Mouse (Mus musculus) kidney, adult 11 months (tissue): Measurements from ENCODE around the gene Scg5.

Source experiments
- DNase-seq: peaks from one replicate; pipeline ENCODE4 v3.0.0; 2022

The Scg5 gene

GRCm38 (mm10) chr2:113828943-113829882, at the start of gene Scg5:
Gene Scg5 (minus strand): TSS chr2:113829121.
- DNase-seq = peak; percentile 72

- no peak for DNase-seq
These were observed 41.2 kb upstream of the Scg5 start for GRCm38 (mm10) chr2:113870115-113870514.

- no peak for DNase-seq
These were observed 39.5 kb upstream of the Scg5 start for GRCm38 (mm10) chr2:113868404-113868803.

GRCm38 (mm10) chr2:113866155-113866554, 37.2 kb upstream of the Scg5 start:
- DNase-seq = no peak

DNA sequence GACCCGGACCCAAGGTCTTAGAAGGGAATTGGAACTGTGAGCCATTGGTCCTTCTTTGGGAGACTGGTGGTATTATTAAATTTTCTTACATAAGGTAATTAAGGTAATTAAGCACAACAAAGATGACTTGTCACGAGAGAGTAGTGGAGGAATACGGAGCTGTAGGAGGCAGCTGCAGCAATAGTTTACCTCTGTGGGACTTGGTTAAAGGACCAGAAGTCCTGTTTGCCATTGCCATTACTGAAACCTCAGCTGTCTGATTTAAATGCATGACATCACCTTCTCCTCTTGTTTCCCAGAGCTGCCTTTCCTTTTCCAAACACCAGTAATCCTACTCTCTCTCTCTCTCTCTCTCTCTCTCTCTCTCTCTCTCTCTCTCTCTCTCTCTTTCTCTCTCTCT, 20.2 kb upstream of the Scg5 start:
- DNase-seq = no peak

- DNase-seq = peak; percentile 89
These were observed 19.6 kb upstream of the Scg5 start, which contains the start of gene Arhgap11a for GRCm38 (mm10) chr2:113848245-113849121. Gene Arhgap11a (minus strand): TSS chr2:113848661.

DNA sequence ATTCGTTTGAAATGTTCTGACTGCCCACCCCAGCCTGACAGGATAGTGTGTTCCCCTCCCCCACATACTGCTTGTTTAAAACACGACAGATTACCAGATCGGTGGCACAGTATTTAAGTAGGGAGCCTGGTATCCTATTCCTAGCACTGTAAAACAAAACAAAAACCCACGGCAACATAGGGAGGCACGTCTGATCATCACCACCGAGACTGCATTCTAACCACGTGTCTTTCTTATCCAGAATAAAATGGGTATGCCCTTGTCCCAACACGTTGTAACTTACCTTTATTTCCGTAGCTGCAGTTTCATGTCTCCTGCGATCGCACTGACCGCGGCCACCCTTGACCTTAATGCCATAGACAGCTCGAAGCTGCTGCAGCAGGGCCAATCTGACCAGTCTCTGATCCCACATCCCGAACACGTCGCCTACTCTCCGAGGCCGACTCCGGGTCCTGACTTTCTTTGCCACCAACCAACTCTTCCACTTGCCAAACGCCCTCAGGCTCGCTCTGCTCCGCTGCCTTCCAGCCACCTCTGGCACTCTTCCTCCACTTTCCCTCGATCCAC, 18.8 kb upstream of the Scg5 start:
- DNase-seq = no peak

GRCm38 (mm10) chr2:113845081-113845480, 16.2 kb upstream of the Scg5 start:
- no peak for DNase-seq

GRCm38 (mm10) chr2:113841656-113842437, 12.9 kb upstream of the Scg5 start:
- no peak for DNase-seq

DNA sequence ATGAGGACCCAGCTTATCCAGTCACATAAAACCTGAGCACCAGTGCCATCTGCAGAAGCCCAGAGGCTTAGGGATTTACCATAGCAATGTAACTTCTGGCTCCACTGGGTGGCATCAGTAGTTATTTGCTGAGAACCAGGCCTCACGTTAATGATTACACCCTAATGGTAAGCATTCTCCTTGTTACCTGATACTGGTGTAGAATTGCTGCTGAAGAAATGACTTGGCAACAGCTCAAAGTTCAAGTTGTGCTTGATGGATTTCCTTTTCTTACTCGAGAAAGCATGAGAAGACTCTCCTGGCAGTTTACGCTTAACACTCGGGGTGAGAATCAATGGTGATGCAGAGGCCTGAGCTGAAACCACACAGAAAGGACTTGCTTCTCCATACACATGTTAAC, 10.6 kb upstream of the Scg5 start:
- DNase-seq = peak; percentile 73

- DNase-seq = peak; percentile 0
These were observed 6.3 kb upstream of the Scg5 start for GRCm38 (mm10) chr2:113835219-113835618.

DNA sequence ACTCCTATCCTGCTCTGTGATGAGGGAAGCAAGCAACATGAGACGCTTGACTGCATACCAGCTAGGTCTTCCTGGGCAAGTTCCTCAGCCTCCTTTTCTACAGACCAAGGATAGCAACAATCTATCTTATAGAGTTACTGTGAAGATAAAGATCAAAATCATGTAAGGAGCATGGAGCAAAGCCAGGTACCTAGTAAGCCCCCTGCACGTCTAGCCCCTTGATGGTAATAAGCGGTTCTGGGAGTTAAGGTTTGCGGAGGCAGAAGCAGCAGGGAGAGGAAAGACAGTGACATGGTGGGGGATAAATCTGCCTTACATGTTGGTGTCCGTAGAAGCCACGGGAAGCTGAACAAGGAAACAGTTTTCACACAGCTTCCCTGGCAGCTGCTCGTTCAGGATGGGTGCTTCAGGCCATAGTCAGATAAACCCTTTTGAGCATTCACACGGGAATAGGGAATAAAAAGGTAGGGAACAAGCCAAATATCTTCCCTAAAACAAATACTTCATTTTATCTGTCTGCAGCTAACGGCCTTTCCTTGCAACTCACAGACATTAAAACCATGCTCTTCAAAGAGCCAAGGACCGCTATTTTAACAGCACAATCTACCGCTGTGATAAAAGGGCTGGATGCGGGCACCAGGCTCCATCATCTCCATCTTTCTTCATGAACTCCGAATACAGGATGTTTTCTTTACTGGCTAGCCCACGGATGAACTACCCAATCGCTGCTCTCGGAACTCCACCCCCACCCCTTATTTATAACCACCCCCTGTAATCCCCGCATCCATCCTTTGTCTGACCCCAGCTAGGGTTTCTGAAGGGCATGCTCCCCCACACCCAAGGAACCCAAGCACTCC, 607 bp downstream of the Scg5 start:
- no peak for DNase-seq

- no peak for DNase-seq
These were observed 5.0 kb downstream of the Scg5 start for GRCm38 (mm10) chr2:113823909-113824308.

DNA sequence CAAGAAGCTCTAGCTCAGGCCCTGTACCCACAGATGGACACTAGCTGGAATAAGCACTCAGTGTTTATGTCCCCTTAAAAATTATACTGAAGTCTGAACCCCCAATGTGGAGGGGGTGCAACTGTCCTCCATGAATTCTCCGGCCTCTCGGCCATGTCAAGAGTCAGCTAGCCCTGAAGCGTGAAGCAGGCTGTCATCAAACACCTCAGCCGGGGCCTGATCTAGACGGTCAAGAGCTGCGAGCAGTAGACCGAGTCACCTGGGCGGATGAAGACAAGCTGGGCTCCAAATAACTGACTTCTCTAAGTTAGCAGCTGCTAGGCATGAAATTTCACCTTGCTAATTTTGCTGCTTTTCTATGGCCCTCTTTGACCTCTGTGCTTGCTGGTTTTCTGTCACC, 6.6 kb downstream of the Scg5 start:
- no peak for DNase-seq

- peak; percentile 30 for DNase-seq
These were observed 7.7 kb downstream of the Scg5 start for GRCm38 (mm10) chr2:113821176-113821734.

- DNase-seq = no peak
These were observed 8.8 kb downstream of the Scg5 start for GRCm38 (mm10) chr2:113820117-113820516.

GRCm38 (mm10) chr2:113817681-113818606, 11.0 kb downstream of the Scg5 start:
- no peak for DNase-seq

DNA sequence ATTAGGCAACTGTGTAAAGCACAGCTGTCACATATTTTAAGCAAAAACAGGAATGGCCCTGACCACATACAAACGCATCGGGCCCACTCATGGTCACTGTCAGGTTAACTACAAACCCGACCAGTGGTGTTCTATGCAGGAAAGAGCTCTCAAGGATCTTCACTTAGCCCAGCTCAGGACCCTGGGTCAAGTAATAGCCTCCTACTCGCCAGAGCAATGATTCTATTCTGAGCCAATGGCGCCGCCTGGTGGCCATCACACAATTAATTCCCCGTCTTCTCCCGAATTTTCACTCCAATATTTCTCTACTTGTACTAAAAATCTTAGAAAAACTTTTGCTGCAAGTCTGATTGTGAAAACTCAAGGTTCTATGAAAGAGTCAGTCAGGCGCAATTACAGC, 21.3 kb downstream of the Scg5 start:
- DNase-seq = no peak

- DNase-seq = no peak
These were observed 21.9 kb downstream of the Scg5 start for GRCm38 (mm10) chr2:113806851-113807577.
